Mouse (Mus musculus): ENCODE measurements around the gene Fcer2a.

Gene Fcer2a

GRCm38 (mm10) chr8:3694121-3694520 is at the start of gene Fcer2a:
TSS of gene Fcer2a (minus strand) at chr8:3694175.
- DNase-seq (ENCODE audit: low spot score in 2 of 2) = no peak

- DNase-seq (ENCODE audit: low spot score in 2 of 2) = no peak
Measured at GRCm38 (mm10) chr8:3736947-3737346, 43.0 kb upstream of the Fcer2a start.

- DNase-seq (ENCODE audit: low spot score in 2 of 2) = no peak
Measured at GRCm38 (mm10) chr8:3735599-3735998, 41.6 kb upstream of the Fcer2a start.

GRCm38 (mm10) chr8:3734084-3734483 is 40.1 kb upstream of the Fcer2a start:
- DNase-seq (ENCODE audit: low spot score in 2 of 2) = no peak

GRCm38 (mm10) chr8:3721041-3721440 is 27.1 kb upstream of the Fcer2a start:
- DNase-seq (ENCODE audit: low spot score in 2 of 2) = peak in 1 of 2 experiments; percentile 36

- DNase-seq (ENCODE audit: low spot score in 2 of 2) = no peak
Measured at GRCm38 (mm10) chr8:3720551-3720950, 26.6 kb upstream of the Fcer2a start, which contains the start of gene Clec4g. TSS of gene Clec4g (minus strand) at chr8:3720651.

- peak; percentile 50 to 76 for DNase-seq (ENCODE audit: low spot score in 2 of 2)
Measured at GRCm38 (mm10) chr8:3718559-3718958, 24.6 kb upstream of the Fcer2a start.

- DNase-seq (ENCODE audit: low spot score in 2 of 2) = no peak
Measured at GRCm38 (mm10) chr8:3717321-3717954, 23.5 kb upstream of the Fcer2a start.

GRCm38 (mm10) chr8:3711646-3712045 is 17.7 kb upstream of the Fcer2a start:
- DNase-seq (ENCODE audit: low spot score in 2 of 2) = no peak

- no peak for DNase-seq (ENCODE audit: low spot score in 2 of 2)
Measured at GRCm38 (mm10) chr8:3710312-3710711, 16.3 kb upstream of the Fcer2a start.

- no peak for DNase-seq (ENCODE audit: low spot score in 2 of 2)
Measured at GRCm38 (mm10) chr8:3707611-3708010, 13.6 kb upstream of the Fcer2a start.

- DNase-seq (ENCODE audit: low spot score in 2 of 2) = no peak
Measured at GRCm38 (mm10) chr8:3705711-3706110, 11.7 kb upstream of the Fcer2a start.

- no peak for DNase-seq (ENCODE audit: low spot score in 2 of 2)
Measured at GRCm38 (mm10) chr8:3701491-3701890, 7.5 kb upstream of the Fcer2a start.

GRCm38 (mm10) chr8:3690774-3691173 is 3.2 kb downstream of the Fcer2a start:
- DNase-seq (ENCODE audit: low spot score in 2 of 2) = no peak

- DNase-seq (ENCODE audit: low spot score in 2 of 2) = no peak
Measured at GRCm38 (mm10) chr8:3687537-3687936, 6.4 kb downstream of the Fcer2a start.

- DNase-seq (ENCODE audit: low spot score in 2 of 2) = no peak
Measured at GRCm38 (mm10) chr8:3685422-3685821, 8.6 kb downstream of the Fcer2a start.

GRCm38 (mm10) chr8:3684530-3684929 is 9.4 kb downstream of the Fcer2a start:
- no peak for DNase-seq (ENCODE audit: low spot score in 2 of 2)

GRCm38 (mm10) chr8:3683408-3684176 is 10.4 kb downstream of the Fcer2a start:
- DNase-seq (ENCODE audit: low spot score in 2 of 2) = peak in 1 of 2 experiments; percentile 71

- peak in 1 of 2 experiments; percentile 52 for DNase-seq (ENCODE audit: low spot score in 2 of 2)
Measured at GRCm38 (mm10) chr8:3682435-3682834, 11.5 kb downstream of the Fcer2a start.

- no peak for DNase-seq (ENCODE audit: low spot score in 2 of 2)
Measured at GRCm38 (mm10) chr8:3679656-3680055, 14.3 kb downstream of the Fcer2a start.

- DNase-seq (ENCODE audit: low spot score in 2 of 2) = no peak
Measured at GRCm38 (mm10) chr8:3679236-3679635, 14.7 kb downstream of the Fcer2a start.

GRCm38 (mm10) chr8:3678831-3679230 is 15.1 kb downstream of the Fcer2a start:
- no peak for DNase-seq (ENCODE audit: low spot score in 2 of 2)

- DNase-seq (ENCODE audit: low spot score in 2 of 2) = no peak
Measured at GRCm38 (mm10) chr8:3676993-3677579, 16.9 kb downstream of the Fcer2a start.
